Mouse (Mus musculus): Measurements from ENCODE around the gene Runx1. TPM values are rescaled to one million over a fixed set of nuclear protein-coding genes. Genes with fewer than 3 reads are reported as not detected.

Gene Runx1
- total RNA-seq, 1 experiment, result 7.4 TPM

DNA sequence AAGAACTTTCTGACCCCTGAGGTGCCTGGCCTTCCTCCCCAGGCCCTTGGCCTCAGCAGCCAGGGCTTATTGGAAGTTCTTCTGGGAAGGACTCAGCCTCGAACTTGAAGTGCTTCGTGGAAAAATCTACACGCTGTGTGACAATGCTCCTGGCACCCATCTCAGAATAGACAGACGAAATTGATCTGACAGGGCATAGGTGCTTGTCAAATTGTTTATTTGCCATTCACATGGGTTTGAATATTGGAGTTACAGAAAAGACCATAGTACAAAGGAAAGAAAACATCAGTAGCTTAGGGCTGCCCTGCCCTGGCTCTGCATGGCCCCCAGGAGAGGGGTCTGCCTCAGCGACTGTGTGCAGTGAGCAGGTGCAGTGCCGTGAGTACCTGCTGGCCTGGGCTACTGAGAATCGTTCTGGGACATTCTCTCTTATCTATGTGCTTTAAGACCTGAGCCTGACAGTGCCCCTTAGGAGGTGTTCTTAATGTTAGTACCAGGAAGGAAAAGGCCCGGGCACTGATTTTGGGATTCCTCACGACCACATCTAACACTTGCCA is 224.6 kb downstream of the Runx1 start:
- Histone ChIP-seq H3K4me3 (ENCODE audit: insufficient read depth in 1 of 2, low read depth in 1 of 2, low read length in 2 of 2, poor library complexity in 1 of 2, severe bottlenecking in 1 of 2) (no peak overlapping the region), H3K27ac (ENCODE audit: insufficient read depth, low read depth, low read length, poor library complexity, severe bottlenecking) (no peak overlapping the region), H3K36me3 (ENCODE audit: control insufficient read depth, insufficient read depth, low read length, poor library complexity, severe bottlenecking) (no peaks in the 10 kb centered on the region), H3K4me1 (ENCODE audit: control insufficient read depth in 2 of 2, insufficient read depth in 2 of 2, low read length in 2 of 2, poor library complexity in 1 of 2) (no peaks in the 10 kb centered on the region), H3K9me3 (ENCODE audit: control insufficient read depth, insufficient read depth, low read depth, low read length) (no peaks in the 10 kb centered on the region), H3K9ac (ENCODE audit: insufficient read depth, low read depth, low read length, poor library complexity, severe bottlenecking) (no peak overlapping the region)
- DNase-seq (ENCODE audit: low read depth, low spot score), result no peak
- TF ChIP-seq ZC3H11A (IDR thresholded peaks at IDR 0.05; ENCODE audit: borderline replicate concordance, low read depth, low read length) (no peak), MAFK (IDR thresholded peaks at IDR 0.05; ENCODE audit: insufficient read depth, low read depth, low read length) (no peak), HCFC1 (IDR thresholded peaks at IDR 0.05; ENCODE audit: borderline replicate concordance, insufficient read depth, low read length) (no peak), CHD2 (IDR thresholded peaks at IDR 0.05; ENCODE audit: low read depth, low read length) (no peak), ZNF384 (IDR thresholded peaks at IDR 0.05; ENCODE audit: low read depth, low read length) (no peak)
- in situ Hi-C loops (cut with MboI; ENCODE audit: low sequenced_read_pairs in 2 of 2, unreplicated experiment in 2 of 2), result no loop called here

DNA sequence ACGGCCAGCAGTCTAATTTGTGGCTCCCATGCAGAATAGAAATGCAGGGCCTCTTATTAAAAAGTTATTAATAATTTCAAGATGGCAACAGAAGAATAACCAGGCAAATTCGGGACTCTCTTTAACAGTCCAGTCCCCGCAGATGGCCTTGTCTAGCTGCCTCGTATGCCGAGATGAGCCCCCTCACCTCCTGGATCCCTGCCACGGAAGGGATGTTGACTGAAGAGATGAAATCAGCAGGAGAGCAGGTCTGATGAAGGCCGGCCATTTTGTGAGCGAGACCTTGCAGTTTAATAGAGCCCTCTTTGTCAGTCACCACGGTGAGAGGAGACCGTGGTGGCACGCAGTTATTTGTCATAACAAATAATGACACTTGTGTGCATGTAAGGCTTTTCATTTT is 226.5 kb downstream of the Runx1 start:
- Histone ChIP-seq H3K9me3 (ENCODE audit: control insufficient read depth, insufficient read depth, low read depth, low read length) (no peaks in the 10 kb centered on the region), H3K27ac (ENCODE audit: insufficient read depth, low read depth, low read length, poor library complexity, severe bottlenecking) (no peak overlapping the region), H3K4me1 (ENCODE audit: control insufficient read depth in 2 of 2, insufficient read depth in 2 of 2, low read length in 2 of 2, poor library complexity in 1 of 2) (no peaks in the 10 kb centered on the region), H3K4me3 (ENCODE audit: insufficient read depth in 1 of 2, low read depth in 1 of 2, low read length in 2 of 2, poor library complexity in 1 of 2, severe bottlenecking in 1 of 2) (no peak overlapping the region), H3K36me3 (ENCODE audit: control insufficient read depth, insufficient read depth, low read length, poor library complexity, severe bottlenecking) (no peaks in the 10 kb centered on the region), H3K9ac (ENCODE audit: insufficient read depth, low read depth, low read length, poor library complexity, severe bottlenecking) (no peak overlapping the region)
- in situ Hi-C loops (cut with MboI; ENCODE audit: low sequenced_read_pairs in 2 of 2, unreplicated experiment in 2 of 2), result no loop called here
- TF ChIP-seq HCFC1 (IDR thresholded peaks at IDR 0.05; ENCODE audit: borderline replicate concordance, insufficient read depth, low read length) (no peak), ZC3H11A (IDR thresholded peaks at IDR 0.05; ENCODE audit: borderline replicate concordance, low read depth, low read length) (no peak), CHD2 (IDR thresholded peaks at IDR 0.05; ENCODE audit: low read depth, low read length) (no peak), MAFK (IDR thresholded peaks at IDR 0.05; ENCODE audit: insufficient read depth, low read depth, low read length) (no peak), ZNF384 (IDR thresholded peaks at IDR 0.05; ENCODE audit: low read depth, low read length) (no peak)
- DNase-seq (ENCODE audit: low read depth, low spot score), result no peak

DNA sequence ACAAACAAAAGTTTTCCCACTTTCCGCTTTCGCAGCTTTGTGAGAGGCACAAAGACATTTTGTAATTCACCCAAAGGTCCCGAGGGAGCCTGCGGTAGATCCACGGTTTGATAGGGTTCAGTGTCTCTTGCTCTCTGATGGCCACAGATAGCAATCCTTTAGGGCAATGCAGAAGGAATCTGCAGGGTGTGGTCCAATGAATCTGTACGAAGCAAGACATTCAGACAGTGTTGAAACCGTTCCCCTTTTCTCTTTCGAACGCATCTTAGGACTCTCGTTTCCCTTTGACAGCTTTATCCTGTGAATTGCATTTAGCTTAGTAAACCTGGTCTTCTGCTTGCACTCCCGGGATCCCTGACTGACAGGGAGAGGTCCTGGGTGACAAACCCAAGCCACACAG is 228.3 kb downstream of the Runx1 start:
- Histone ChIP-seq H3K4me1 (ENCODE audit: control insufficient read depth in 2 of 2, insufficient read depth in 2 of 2, low read length in 2 of 2, poor library complexity in 1 of 2) (no peaks in the 10 kb centered on the region), H3K27ac (ENCODE audit: insufficient read depth, low read depth, low read length, poor library complexity, severe bottlenecking) (no peak overlapping the region), H3K4me3 (ENCODE audit: insufficient read depth in 1 of 2, low read depth in 1 of 2, low read length in 2 of 2, poor library complexity in 1 of 2, severe bottlenecking in 1 of 2) (no peak overlapping the region), H3K36me3 (ENCODE audit: control insufficient read depth, insufficient read depth, low read length, poor library complexity, severe bottlenecking) (no peaks in the 10 kb centered on the region), H3K9ac (ENCODE audit: insufficient read depth, low read depth, low read length, poor library complexity, severe bottlenecking) (no peak overlapping the region), H3K9me3 (ENCODE audit: control insufficient read depth, insufficient read depth, low read depth, low read length) (no peaks in the 10 kb centered on the region)
- no peak for DNase-seq (ENCODE audit: low read depth, low spot score)
- TF ChIP-seq ZC3H11A (IDR thresholded peaks at IDR 0.05; ENCODE audit: borderline replicate concordance, low read depth, low read length), result no peak
- TF ChIP-seq CHD2 (IDR thresholded peaks at IDR 0.05; ENCODE audit: low read depth, low read length), result no peak
- no peak for TF ChIP-seq HCFC1 (IDR thresholded peaks at IDR 0.05; ENCODE audit: borderline replicate concordance, insufficient read depth, low read length)
- no peak for TF ChIP-seq ZNF384 (IDR thresholded peaks at IDR 0.05; ENCODE audit: low read depth, low read length)
- TF ChIP-seq MAFK (IDR thresholded peaks at IDR 0.05; ENCODE audit: insufficient read depth, low read depth, low read length), result no peak
- in situ Hi-C loops (cut with MboI; ENCODE audit: low sequenced_read_pairs in 2 of 2, unreplicated experiment in 2 of 2), result no loop called here

DNA sequence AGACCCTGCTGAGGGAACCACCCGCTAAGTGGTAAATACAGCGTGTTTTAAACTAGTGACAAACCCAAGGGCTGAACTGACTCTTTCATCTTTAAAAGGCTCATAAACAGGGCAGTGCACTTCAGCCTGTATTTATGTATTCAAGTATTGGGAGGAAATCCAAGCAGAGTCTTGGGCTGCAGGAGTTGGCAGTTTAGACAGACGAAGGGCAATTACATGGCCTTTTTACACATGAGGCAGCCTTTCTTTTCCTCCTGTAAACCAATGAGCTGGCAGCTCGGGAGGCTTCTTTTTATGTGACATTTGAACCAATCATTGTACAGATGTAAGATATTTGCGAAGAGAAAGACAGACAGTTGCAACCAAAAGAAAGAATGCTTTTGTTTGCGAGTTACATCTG is 233.7 kb downstream of the Runx1 start:
- Histone ChIP-seq H3K4me3 (ENCODE audit: insufficient read depth in 1 of 2, low read depth in 1 of 2, low read length in 2 of 2, poor library complexity in 1 of 2, severe bottlenecking in 1 of 2) (no peak overlapping the region), H3K9ac (ENCODE audit: insufficient read depth, low read depth, low read length, poor library complexity, severe bottlenecking) (no peak overlapping the region), H3K27ac (ENCODE audit: insufficient read depth, low read depth, low read length, poor library complexity, severe bottlenecking) (no peak overlapping the region), H3K36me3 (ENCODE audit: control insufficient read depth, insufficient read depth, low read length, poor library complexity, severe bottlenecking) (no peaks in the 10 kb centered on the region), H3K9me3 (ENCODE audit: control insufficient read depth, insufficient read depth, low read depth, low read length) (no peaks in the 10 kb centered on the region), H3K4me1 (ENCODE audit: control insufficient read depth in 2 of 2, insufficient read depth in 2 of 2, low read length in 2 of 2, poor library complexity in 1 of 2) (no peaks in the 10 kb centered on the region)
- in situ Hi-C loops (cut with MboI; ENCODE audit: low sequenced_read_pairs in 2 of 2, unreplicated experiment in 2 of 2), result no loop called here
- DNase-seq (ENCODE audit: low read depth, low spot score), result no peak
- TF ChIP-seq CHD2 (IDR thresholded peaks at IDR 0.05; ENCODE audit: low read depth, low read length) (no peak), ZC3H11A (IDR thresholded peaks at IDR 0.05; ENCODE audit: borderline replicate concordance, low read depth, low read length) (no peak), MAFK (IDR thresholded peaks at IDR 0.05; ENCODE audit: insufficient read depth, low read depth, low read length) (no peak), ZNF384 (IDR thresholded peaks at IDR 0.05; ENCODE audit: low read depth, low read length) (no peak), HCFC1 (IDR thresholded peaks at IDR 0.05; ENCODE audit: borderline replicate concordance, insufficient read depth, low read length) (no peak)

DNA sequence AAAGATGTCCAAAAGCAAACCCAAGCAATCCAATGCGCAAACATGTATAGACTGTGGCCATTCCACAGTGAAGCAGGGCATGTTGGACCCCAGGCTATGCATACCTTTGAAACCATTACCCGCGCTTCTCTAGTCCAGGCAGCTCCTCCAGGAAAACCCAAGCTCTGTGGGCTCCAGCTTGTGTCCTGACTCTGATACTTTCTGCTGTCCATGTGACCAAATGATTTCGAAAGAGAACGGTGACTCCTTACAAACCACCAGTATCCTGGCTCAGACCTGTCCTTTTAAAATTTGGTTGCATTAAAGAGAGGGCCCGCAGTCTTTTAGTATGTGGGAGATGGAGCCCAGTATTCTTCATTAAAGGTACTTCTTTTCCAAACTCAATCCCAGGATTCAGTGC is 234.2 kb downstream of the Runx1 start:
- H3K9me3 ChIP-seq (ENCODE audit: control insufficient read depth, insufficient read depth, low read depth, low read length), result no peaks in the 10 kb centered on the region
- no peak overlapping the region for H3K27ac ChIP-seq (ENCODE audit: insufficient read depth, low read depth, low read length, poor library complexity, severe bottlenecking)
- no peak for DNase-seq (ENCODE audit: low read depth, low spot score)
- TF ChIP-seq HCFC1 (IDR thresholded peaks at IDR 0.05; ENCODE audit: borderline replicate concordance, insufficient read depth, low read length) (no peak), ZC3H11A (IDR thresholded peaks at IDR 0.05; ENCODE audit: borderline replicate concordance, low read depth, low read length) (no peak), CHD2 (IDR thresholded peaks at IDR 0.05; ENCODE audit: low read depth, low read length) (no peak), ZNF384 (IDR thresholded peaks at IDR 0.05; ENCODE audit: low read depth, low read length) (no peak), MAFK (IDR thresholded peaks at IDR 0.05; ENCODE audit: insufficient read depth, low read depth, low read length) (no peak)
- H3K4me3 ChIP-seq (ENCODE audit: insufficient read depth in 1 of 2, low read depth in 1 of 2, low read length in 2 of 2, poor library complexity in 1 of 2, severe bottlenecking in 1 of 2), result no peak overlapping the region
- no peak overlapping the region for H3K9ac ChIP-seq (ENCODE audit: insufficient read depth, low read depth, low read length, poor library complexity, severe bottlenecking)
- H3K4me1 ChIP-seq (ENCODE audit: control insufficient read depth in 2 of 2, insufficient read depth in 2 of 2, low read length in 2 of 2, poor library complexity in 1 of 2), result no peaks in the 10 kb centered on the region
- no peaks in the 10 kb centered on the region for H3K36me3 ChIP-seq (ENCODE audit: control insufficient read depth, insufficient read depth, low read length, poor library complexity, severe bottlenecking)
- in situ Hi-C loops (cut with MboI; ENCODE audit: low sequenced_read_pairs in 2 of 2, unreplicated experiment in 2 of 2), result no loop called here

All from ES-E14 (cell line).